ENCODE assay signal across 8 mouse cellular contexts in genomic region chr4:117133366-117133796, GRCm38 (mm10). TPM values are rescaled to one million over a fixed set of nuclear protein-coding genes. Genes with fewer than 3 reads are reported as not detected.
DNase-seq lines count a peak whose midpoint lies in the region; ATAC-seq and TF ChIP-seq lines count a peak whose summit lies in the region.

No protein-coding gene starts in this region.

- peak; percentile 40 to 43 for DNase-seq in layer of hippocampus, postnatal 10 days (ENCODE audit: low spot score in 2 of 2)
- no peak for DNase-seq in layer of hippocampus, postnatal 25 days (ENCODE audit: extremely low spot score in 1 of 2, low spot score in 1 of 2)
- peak; percentile 40 for DNase-seq in brain, embryonic 14.5 days (ENCODE audit: low read depth)
- peak; percentile 62 for DNase-seq in hindbrain, embryonic 11.5 days (ENCODE audit: low spot score)
- peak; percentile 93 for DNase-seq in midbrain, embryonic 11.5 days (ENCODE audit: low spot score, missing footprints)
- no peak for DNase-seq in right cerebral cortex, adult 2 months (ENCODE audit: low spot score in 2 of 2)
- DNase-seq in cerebellum, postnatal 14 days = no peak
- no peak for DNase-seq in urinary bladder, postnatal 25 days (ENCODE audit: low spot score)

- H3K27ac ChIP-seq in hindbrain, embryonic 11.5 days (ENCODE audit: low read depth, low read length) = peak overlapping the region; percentile 85
- H3K27ac ChIP-seq in midbrain, embryonic 11.5 days (ENCODE audit: low read depth, low read length) = peak overlapping the region; percentile 57; the same call in 1 of the 2 replicates

- H3K9me3 ChIP-seq in hindbrain, embryonic 11.5 days (ENCODE audit: control insufficient read depth, low read length) = no peaks in the 10 kb centered on the region
- H3K9me3 ChIP-seq in midbrain, embryonic 11.5 days (ENCODE audit: control insufficient read depth, low read length) = no peaks in the 10 kb centered on the region

- H3K36me3 ChIP-seq in hindbrain, embryonic 11.5 days (ENCODE audit: control insufficient read depth, insufficient read depth, low read length) = peaks cover 10% of the 10 kb centered on the region
- no peaks in the 10 kb centered on the region; the same call in 1 of the 2 replicates for H3K36me3 ChIP-seq in midbrain, embryonic 11.5 days (ENCODE audit: control insufficient read depth, insufficient read depth, low read length)

- TF ChIP-seq CTCF in brain, embryonic 14.5 days (IDR thresholded peaks at IDR 0.05; ENCODE audit: borderline replicate concordance, extremely low read depth, insufficient read depth, insufficient read length) = no peak

- peak; percentile 48 for ATAC-seq in hindbrain, embryonic 11.5 days (ENCODE audit: low FRiP score)
- ATAC-seq in midbrain, embryonic 11.5 days (ENCODE audit: low FRiP score) = peak; percentile 47

- peaks cover 20% of the 10 kb centered on the region for H3K4me1 ChIP-seq in hindbrain, embryonic 11.5 days (replicated peaks; ENCODE audit: control insufficient read depth, insufficient read depth, low read length)
- peaks cover 34% of the 10 kb centered on the region for H3K4me1 ChIP-seq in midbrain, embryonic 11.5 days (ENCODE audit: control insufficient read depth, insufficient read depth, low read length)

- H3K27me3 ChIP-seq in hindbrain, embryonic 11.5 days (ENCODE audit: control insufficient read depth, insufficient read depth, low read length) = no peaks in the 10 kb centered on the region; the same call in 1 of the 2 replicates
- H3K27me3 ChIP-seq in midbrain, embryonic 11.5 days (ENCODE audit: control insufficient read depth, insufficient read depth, low read length) = peaks cover 3% of the 10 kb centered on the region; the same call in 1 of the 2 replicates

- H3K4me3 ChIP-seq in hindbrain, embryonic 11.5 days (ENCODE audit: low read depth, low read length) = peak overlapping the region; percentile 67
- peak overlapping the region; percentile 90 for H3K4me3 ChIP-seq in midbrain, embryonic 11.5 days (ENCODE audit: low read depth, low read length)

- H3K4me2 ChIP-seq in hindbrain, embryonic 11.5 days (replicated peaks; ENCODE audit: low read depth, low read length) = peak overlapping the region; percentile 92
- H3K4me2 ChIP-seq in midbrain, embryonic 11.5 days = peak overlapping the region; percentile 72

- no peak for TF ChIP-seq POLR2A in brain, embryonic 14.5 days (IDR thresholded peaks at IDR 0.05; ENCODE audit: borderline replicate concordance, extremely low read depth, insufficient read depth, insufficient read length, poor library complexity, severe bottlenecking)

- WGBS in hindbrain, embryonic 11.5 days = 0% methylated on average over 31 of the region's 42 CpGs
- WGBS in midbrain, embryonic 11.5 days = under 1% methylated on average over 39 of the region's 42 CpGs

- H3K9ac ChIP-seq in hindbrain, embryonic 11.5 days (ENCODE audit: low read depth, low read length) = peak overlapping the region; percentile 87
- peak overlapping the region; percentile 80 for H3K9ac ChIP-seq in midbrain, embryonic 11.5 days (ENCODE audit: low read length)

RNA-seq across cellular contexts. Expression of gene Plk3, which starts 0.4 kb away (rescaled TPM):
- total RNA-seq in layer of hippocampus, postnatal 10 days (2021) = 10 to 100 TPM; 16.3 to 16.9 TPM
- total RNA-seq in layer of hippocampus, postnatal 25 days (2021) = 10 to 100 TPM; 10.9 to 11.9 TPM
- 18.5 and 19.6 TPM in 2 replicates for polyA plus RNA-seq in brain, embryonic 14.5 days (2012; rRNA removed)
- 31.3 and 37.1 TPM in 2 replicates for polyA plus RNA-seq in hindbrain, embryonic 11.5 days (2014; fragmentation: Nextera tagmentation; extraction: Ambion mirVana)
- 28.0 and 32.8 TPM in 2 replicates for polyA plus RNA-seq in midbrain, embryonic 11.5 days (2014; fragmentation: Nextera tagmentation; extraction: Ambion mirVana)

RNA-seq across cellular contexts. Expression of gene Tctex1d4, which starts 6.8 kb away (rescaled TPM):
- 1 to 10 TPM; 1.1 to 1.5 TPM for total RNA-seq in layer of hippocampus, postnatal 10 days (2021)
- total RNA-seq in layer of hippocampus, postnatal 25 days (2021) = under 1 TPM; 0.27 to 0.75 TPM
- polyA plus RNA-seq in brain, embryonic 14.5 days (2012; rRNA removed) = 0.52 and 0.67 TPM in 2 replicates
- 0.60 TPM in 1 of 2 replicates, not detected in the other for polyA plus RNA-seq in hindbrain, embryonic 11.5 days (2014; fragmentation: Nextera tagmentation; extraction: Ambion mirVana)
- not detected in 2 replicates for polyA plus RNA-seq in midbrain, embryonic 11.5 days (2014; fragmentation: Nextera tagmentation; extraction: Ambion mirVana)

RNA-seq across cellular contexts. Expression of gene Btbd19, which starts 7.9 kb away (rescaled TPM):
- total RNA-seq in layer of hippocampus, postnatal 10 days (2021) = 10 to 100 TPM in 1 of 2 experiments, 1 to 10 TPM in 1; 6.7 to 11.2 TPM
- 10 to 100 TPM; 10.5 to 12.1 TPM for total RNA-seq in layer of hippocampus, postnatal 25 days (2021)
- 6.5 and 7.9 TPM in 2 replicates for polyA plus RNA-seq in brain, embryonic 14.5 days (2012; rRNA removed)
- 3.6 and 3.8 TPM in 2 replicates for polyA plus RNA-seq in hindbrain, embryonic 11.5 days (2014; fragmentation: Nextera tagmentation; extraction: Ambion mirVana)
- 2.7 and 3.8 TPM in 2 replicates for polyA plus RNA-seq in midbrain, embryonic 11.5 days (2014; fragmentation: Nextera tagmentation; extraction: Ambion mirVana)

RNA-seq across cellular contexts. Expression of gene Rps8, which starts 22.7 kb away (rescaled TPM):
- total RNA-seq in layer of hippocampus, postnatal 10 days (2021) = 100 to 1,000 TPM; 556 to 596 TPM
- 100 to 1,000 TPM; 437 to 521 TPM for total RNA-seq in layer of hippocampus, postnatal 25 days (2021)
- polyA plus RNA-seq in brain, embryonic 14.5 days (2012; rRNA removed) = 838 and 897 TPM in 2 replicates
- polyA plus RNA-seq in hindbrain, embryonic 11.5 days (2014; fragmentation: Nextera tagmentation; extraction: Ambion mirVana) = 779 and 892 TPM in 2 replicates
- 780 and 794 TPM in 2 replicates for polyA plus RNA-seq in midbrain, embryonic 11.5 days (2014; fragmentation: Nextera tagmentation; extraction: Ambion mirVana)

RNA-seq across cellular contexts. Expression of gene Ptch2, which starts 37.5 kb away (rescaled TPM):
- total RNA-seq in layer of hippocampus, postnatal 10 days (2021) = 1 to 10 TPM; 2.5 to 3.2 TPM
- 1 to 10 TPM; 1.4 to 3.0 TPM for total RNA-seq in layer of hippocampus, postnatal 25 days (2021)
- 11.6 and 18.6 TPM in 2 replicates for polyA plus RNA-seq in brain, embryonic 14.5 days (2012; rRNA removed)
- 1.4 and 1.9 TPM in 2 replicates for polyA plus RNA-seq in hindbrain, embryonic 11.5 days (2014; fragmentation: Nextera tagmentation; extraction: Ambion mirVana)
- 3.6 and 5.0 TPM in 2 replicates for polyA plus RNA-seq in midbrain, embryonic 11.5 days (2014; fragmentation: Nextera tagmentation; extraction: Ambion mirVana)

Comparison
In these comparisons a context has a peak if more than half of its experiments do, and no peak if none do; other contexts are left out.
1. DNase-seq: peak in layer of hippocampus, postnatal 10 days (2 of 2), brain, embryonic 14.5 days (single experiment), hindbrain, embryonic 11.5 days (single experiment) and midbrain, embryonic 11.5 days (single experiment); none in layer of hippocampus, postnatal 25 days (0 of 2), right cerebral cortex, adult 2 months (0 of 2), cerebellum, postnatal 14 days (0 of 2) and urinary bladder, postnatal 25 days (single experiment).